Mouse (Mus musculus): Measurements from ENCODE around the gene Dock2.

Gene Dock2

DNA sequence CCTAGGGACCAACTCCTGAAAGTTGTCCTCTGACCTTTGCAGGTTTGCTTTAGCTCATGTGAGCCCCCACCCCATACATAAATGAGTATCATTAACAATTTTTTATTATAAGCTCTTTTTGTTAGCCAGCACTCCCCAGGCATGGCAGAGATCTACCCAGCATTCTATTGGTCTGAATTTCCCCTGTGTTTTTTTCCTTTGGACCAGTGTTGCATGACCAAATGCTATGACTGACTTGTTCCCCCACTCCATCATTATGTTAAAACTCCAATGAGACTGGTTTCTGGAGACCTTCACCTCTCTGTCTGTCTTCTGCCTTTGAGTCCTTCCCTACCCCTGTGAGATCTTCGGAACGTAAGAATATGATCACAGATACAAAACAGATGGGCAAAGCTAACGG is 588.5 kb downstream of the Dock2 start:
- DNase-seq (ENCODE audit: low spot score in 2 of 2) = no peak

DNA sequence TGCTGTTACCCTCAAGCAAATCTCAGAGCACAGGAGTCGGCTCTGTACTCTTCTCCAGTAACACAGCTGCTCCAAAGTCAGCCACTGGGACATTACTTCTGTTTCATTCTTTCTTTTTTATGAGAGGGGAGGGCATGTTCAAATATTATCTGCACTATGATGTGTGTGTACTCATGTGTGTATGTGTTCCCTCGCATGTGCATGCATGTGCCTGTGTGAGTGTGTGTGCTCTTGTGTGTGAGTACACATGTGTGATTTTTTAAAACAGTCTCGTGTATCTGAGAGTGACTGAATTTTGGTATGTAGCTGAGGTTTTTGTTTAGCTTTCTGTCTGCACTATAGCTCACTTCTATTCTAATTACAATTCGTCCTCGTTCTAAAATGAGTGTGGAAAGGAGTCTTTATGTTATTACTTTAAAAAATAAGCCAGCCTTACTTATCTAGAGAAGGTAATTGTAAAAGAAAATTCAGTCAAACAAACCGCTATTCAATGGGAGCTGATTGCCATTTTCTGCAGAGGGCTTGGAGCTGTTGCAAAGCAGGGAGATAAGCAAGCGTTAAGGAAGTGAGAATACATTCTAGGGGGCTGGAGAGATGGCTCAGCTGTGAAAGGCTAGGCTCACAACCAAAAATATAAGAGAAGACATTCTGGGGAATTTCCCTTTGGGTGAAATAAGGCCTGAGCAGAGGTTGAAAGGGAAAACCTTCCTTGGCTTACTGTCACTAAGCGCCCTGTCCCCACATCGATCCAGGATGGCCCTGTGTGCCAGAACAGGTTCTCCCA is 589.3 kb downstream of the Dock2 start:
- no peak for DNase-seq (ENCODE audit: low spot score in 2 of 2)

DNA sequence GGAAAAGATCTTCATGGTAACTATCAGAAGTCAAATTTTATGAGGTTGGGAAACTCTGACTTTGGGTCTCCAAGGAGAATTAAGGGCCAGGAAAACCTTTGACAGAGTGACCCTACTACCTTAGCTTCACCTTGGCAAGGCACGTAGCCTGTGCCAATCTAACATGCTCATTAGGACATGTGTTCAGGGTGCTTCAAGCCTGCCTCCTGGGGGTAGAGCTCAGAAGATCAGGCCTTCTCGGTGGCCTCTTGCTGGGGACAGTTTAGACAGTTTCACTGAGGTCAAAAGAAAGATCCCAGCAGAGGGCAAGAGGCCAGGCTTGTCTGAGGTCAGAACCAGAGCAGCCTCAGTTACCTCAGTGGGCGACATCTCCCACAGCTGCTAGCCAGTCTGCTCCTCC is 590.0 kb downstream of the Dock2 start:
- DNase-seq (ENCODE audit: low spot score in 2 of 2) = no peak

DNA sequence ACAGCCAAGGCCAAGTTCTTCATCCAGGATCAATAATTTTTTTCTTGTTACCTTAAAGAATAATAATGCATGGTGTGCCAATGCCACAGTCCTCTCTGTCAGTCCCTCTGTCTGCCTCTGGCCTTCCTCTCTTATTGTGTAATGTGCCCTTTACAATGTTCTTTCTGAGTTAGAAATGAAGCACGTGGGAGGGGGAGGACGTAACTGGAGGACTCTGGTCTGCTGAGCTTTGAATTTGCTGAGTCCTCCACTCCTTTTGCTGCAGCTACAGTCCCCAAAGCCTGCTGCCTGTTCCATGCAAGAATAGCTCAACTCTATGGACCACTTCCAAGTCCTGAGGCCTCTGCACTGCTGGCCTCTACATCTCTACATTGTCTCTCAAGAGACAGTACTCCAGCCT is 599.4 kb downstream of the Dock2 start:
- DNase-seq (ENCODE audit: low spot score in 2 of 2) = no peak

DNA sequence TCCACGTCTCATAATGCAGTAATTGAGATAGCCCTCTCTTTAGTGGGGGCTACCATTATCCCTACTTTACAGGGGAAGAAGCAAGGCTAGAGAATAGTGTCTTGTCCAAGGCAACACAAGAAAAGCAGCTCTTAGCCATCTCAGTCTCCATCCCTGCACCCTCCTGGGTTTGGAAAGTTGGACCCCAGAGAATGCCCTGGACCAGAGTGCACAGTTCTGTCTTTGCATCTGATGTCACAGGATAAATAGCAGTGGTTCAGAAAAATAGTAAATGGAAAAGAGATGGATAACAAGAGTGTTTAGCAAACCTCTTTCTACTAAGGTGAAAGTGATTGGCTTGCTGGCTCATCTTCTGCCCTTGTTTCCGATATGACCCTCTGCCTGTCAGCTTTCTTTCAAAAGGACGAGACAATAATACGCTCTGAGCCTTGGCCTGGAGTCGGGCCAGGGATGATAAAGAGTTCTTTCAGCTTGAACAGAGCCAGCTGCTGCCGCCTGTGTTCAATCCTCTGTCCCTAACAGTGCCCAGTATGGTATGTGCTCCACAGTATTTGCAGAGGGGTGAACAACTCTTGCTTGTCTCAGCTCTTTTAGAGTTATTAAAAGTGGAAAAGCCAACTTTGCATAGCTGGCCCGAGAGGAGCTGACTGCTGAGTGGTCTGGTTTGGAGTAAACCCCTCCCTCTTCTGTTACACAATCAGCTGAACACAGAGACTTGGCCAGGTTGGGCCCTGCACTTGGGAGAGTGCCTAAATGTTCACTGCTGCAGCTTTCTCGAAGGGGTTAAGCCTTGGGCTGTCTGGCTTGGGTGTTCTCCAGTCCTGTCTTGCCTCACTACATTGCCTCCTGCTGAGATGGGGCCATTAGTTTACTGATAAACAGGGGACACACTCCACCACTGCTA is 602.2 kb downstream of the Dock2 start:
- peak in 1 of 2 experiments; percentile 60 for DNase-seq (ENCODE audit: low spot score in 2 of 2)

DNA sequence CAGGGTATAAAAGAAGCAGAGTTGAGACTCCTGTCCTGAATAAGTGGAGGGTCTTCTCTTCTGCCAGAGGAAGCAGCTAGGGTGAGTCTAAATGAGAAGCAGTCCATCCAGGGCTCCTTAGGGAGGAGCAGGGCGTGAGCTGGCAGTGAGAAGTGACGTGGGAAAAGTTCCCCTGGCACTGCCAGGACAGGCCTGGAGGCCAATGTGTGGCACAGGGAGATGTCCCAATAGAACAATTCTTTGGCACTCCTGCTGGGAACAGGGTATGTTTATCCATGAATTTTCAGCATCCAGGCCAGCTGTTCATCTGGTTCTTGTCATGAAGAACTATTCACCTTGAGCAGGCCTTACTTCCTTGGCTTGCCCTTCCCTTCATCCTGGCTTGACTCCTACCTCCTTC is 604.9 kb downstream of the Dock2 start:
- no peak for DNase-seq (ENCODE audit: low spot score in 2 of 2)

Measured in cerebellum, postnatal 4 days (tissue).